Mouse (Mus musculus) spleen, postnatal 0 days (tissue): ENCODE data around the gene Olfr918. TPM values are rescaled to one million over a fixed set of nuclear protein-coding genes. Genes with fewer than 3 reads are reported as not detected.

ENCODE experiments used
- polyA plus RNA-seq: library from polyadenylated mRNA; unstranded; fragments of >200 nt; fragmentation: Nextera tagmentation; extraction: Ambion mirVana; gene quantifications from 2 replicates; pipeline ENCODE4 v1.2.1, GENCODE M21; 2015

Olfr918 gene
- polyA plus RNA-seq = not detected in 2 replicates

GRCm38 (mm10) chr9:38674501-38674900 lies at the start of gene Olfr918:
TSS of gene Olfr918 (minus strand) at chr9:38674601.

GRCm38 (mm10) chr9:38718102-38718501 lies 43.7 kb upstream of the Olfr918 start, which contains the start of gene Vwa5a:
TSS of gene Vwa5a (plus strand) at chr9:38718268.

GRCm38 (mm10) chr9:38665742-38666141 lies 8.7 kb downstream of the Olfr918 start, which contains the start of gene Olfr917:
TSS of gene Olfr917 (minus strand) at chr9:38665842.

GRCm38 (mm10) chr9:38659775-38660174 lies 14.6 kb downstream of the Olfr918 start, which contains the start of gene Olfr916:
TSS of gene Olfr916 (minus strand) at chr9:38659875.

Other genes with a start within 250 kb of the Olfr918 start
- not detected in 2 replicates for gene Olfr901, start 245.1 kb downstream of the Olfr918 start, polyA plus RNA-seq
- gene Olfr902, start 226.9 kb downstream of the Olfr918 start, polyA plus RNA-seq = not detected in 2 replicates
- gene Olfr904, start 211.5 kb downstream of the Olfr918 start, polyA plus RNA-seq = not detected in 2 replicates
- not detected in 2 replicates for gene Olfr905, start 203.5 kb downstream of the Olfr918 start, polyA plus RNA-seq
- gene Olfr906, start 187.5 kb downstream of the Olfr918 start, polyA plus RNA-seq = not detected in 2 replicates
- not detected in 2 replicates for gene Olfr907, start 178.8 kb downstream of the Olfr918 start, polyA plus RNA-seq
- not detected in 2 replicates for gene Olfr911-ps1, start 153.0 kb downstream of the Olfr918 start, polyA plus RNA-seq
- not detected in 2 replicates for gene Olfr910, start 136.8 kb downstream of the Olfr918 start, polyA plus RNA-seq
- not detected in 2 replicates for gene Olfr912, start 94.4 kb downstream of the Olfr918 start, polyA plus RNA-seq
- gene Olfr913, start 81.8 kb downstream of the Olfr918 start, polyA plus RNA-seq = not detected in 2 replicates
- gene Olfr914, start 69.5 kb downstream of the Olfr918 start, polyA plus RNA-seq = not detected in 2 replicates
- not detected in 2 replicates for gene Olfr916, start 14.7 kb downstream of the Olfr918 start, polyA plus RNA-seq
- not detected in 2 replicates for gene Olfr917, start 8.8 kb downstream of the Olfr918 start, polyA plus RNA-seq
- gene Olfr919, start 29.1 kb upstream of the Olfr918 start, polyA plus RNA-seq = not detected in 2 replicates
- 13.1 and 19.9 TPM in 2 replicates for gene Vwa5a, start 43.7 kb upstream of the Olfr918 start, polyA plus RNA-seq
- 0.22 and 0.38 TPM in 2 replicates for gene Olfr920, start 77.7 kb upstream of the Olfr918 start, polyA plus RNA-seq
- gene Olfr921, start 98.5 kb upstream of the Olfr918 start, polyA plus RNA-seq = not detected in 2 replicates
- gene Olfr922, start 140.0 kb upstream of the Olfr918 start, polyA plus RNA-seq = not detected in 2 replicates
- gene Olfr923, start 151.9 kb upstream of the Olfr918 start, polyA plus RNA-seq = not detected in 2 replicates
- not detected in 2 replicates for gene Olfr924, start 169.8 kb upstream of the Olfr918 start, polyA plus RNA-seq
- not detected in 2 replicates for gene Olfr26, start 180.5 kb upstream of the Olfr918 start, polyA plus RNA-seq
- gene Olfr926, start 202.5 kb upstream of the Olfr918 start, polyA plus RNA-seq = not detected in 2 replicates